Mouse (Mus musculus) kidney, embryonic 14.5 days (tissue): ENCODE data around the gene Cit. TPM values are rescaled to one million over a fixed set of nuclear protein-coding genes. Genes with fewer than 3 reads are reported as not detected.

Source experiments
- ATAC-seq: fragments of 200-750 bp; cut with Nextera tagmentation; 2 replicates; pipeline ENCODE4 v1.8.0; 2017; ENCODE audit warnings: moderate number of reproducible peaks, mild to moderate bottlenecking, moderate TSS enrichment, moderate library complexity; ENCODE audit not compliant: low FRiP score, low TSS enrichment
- H3K27ac ChIP-seq: fragments of 300-500 bp; sonication (generic); 2 replicates; pipeline ENCODE4 v1.5.1; 2014; ENCODE audit warnings: low read depth, mild to moderate bottlenecking, low read length, moderate library complexity, mixed read lengths
- H3K27me3 ChIP-seq: fragments of 300-500 bp; sonication (generic); 2 replicates; pipeline ENCODE4 v1.6.1; 2014; ENCODE audit warnings: mild to moderate bottlenecking, low read length; ENCODE audit not compliant: control insufficient read depth, insufficient read depth
- H3K36me3 ChIP-seq: fragments of 300-500 bp; sonication (generic); 2 replicates; pipeline ENCODE4 v1.6.1; 2014; ENCODE audit warnings: low read length, mixed read lengths; ENCODE audit not compliant: control insufficient read depth, insufficient read depth
- H3K4me1 ChIP-seq: fragments of 300-500 bp; sonication (generic); 2 replicates; pipeline ENCODE4 v1.6.1; 2014; ENCODE audit warnings: low read length, mixed read lengths; ENCODE audit not compliant: control insufficient read depth, insufficient read depth
- H3K4me2 ChIP-seq: fragments of 300-500 bp; sonication (generic); replicated peaks from 2 replicates; pipeline ENCODE4 v1.6.1; 2014; ENCODE audit warnings: low read depth, mild to moderate bottlenecking, low read length
- H3K4me3 ChIP-seq: fragments of 300-500 bp; sonication (generic); 2 replicates; pipeline ENCODE4 v1.5.1; 2014; ENCODE audit warnings: mild to moderate bottlenecking, low read length
- H3K9ac ChIP-seq: fragments of 300-500 bp; sonication (generic); 2 replicates; pipeline ENCODE4 v1.6.1; 2014; ENCODE audit warnings: low read depth, mild to moderate bottlenecking, low read length, moderate library complexity
- H3K9me3 ChIP-seq: fragments of 300-500 bp; sonication (generic); 2 replicates; pipeline ENCODE4 v1.6.1; 2016; ENCODE audit warnings: low read length; ENCODE audit not compliant: control insufficient read depth
- WGBS: fragments of 180-500 bp; shearing (Covaris S2); extraction: QIAGEN DNeasy Blood & Tissue Kit; methylation state at CpG from one replicate; pipeline ENCODE4 v1.1.7; 2014; 5-methylcytosine and 5-hydroxymethylcytosine counted together
- polyA plus RNA-seq: library from polyadenylated mRNA; unstranded; fragments of >200 nt; fragmentation: Nextera tagmentation; extraction: Ambion mirVana; gene quantifications from 2 replicates; pipeline ENCODE4 v1.2.1, GENCODE M21; 2014

The Cit gene
- polyA plus RNA-seq, 1 experiment from 2014 or later, result 34.9 TPM

DNA sequence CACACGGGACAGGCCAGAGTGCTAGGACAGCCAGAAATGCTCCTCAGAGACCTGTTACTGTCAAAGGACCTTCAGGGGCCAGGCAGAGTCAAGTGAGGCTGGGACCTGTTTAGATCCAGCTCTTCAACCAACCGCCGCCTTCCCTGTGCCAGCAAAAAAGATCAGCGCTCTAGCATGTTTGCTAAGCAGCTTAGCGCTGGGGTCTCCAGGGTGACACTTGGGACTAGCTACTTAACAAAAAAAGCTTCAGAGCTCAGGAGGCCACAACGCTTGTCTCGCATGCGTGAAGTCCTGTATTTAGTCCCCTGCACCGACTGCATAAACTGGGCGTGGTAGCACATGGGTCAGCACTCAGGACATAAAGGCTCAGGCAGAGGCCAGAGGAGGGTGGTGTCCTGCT is 16.9 kb downstream of the Cit start:
- 93% methylated on average over 10 of the region's 10 CpGs for WGBS

DNA sequence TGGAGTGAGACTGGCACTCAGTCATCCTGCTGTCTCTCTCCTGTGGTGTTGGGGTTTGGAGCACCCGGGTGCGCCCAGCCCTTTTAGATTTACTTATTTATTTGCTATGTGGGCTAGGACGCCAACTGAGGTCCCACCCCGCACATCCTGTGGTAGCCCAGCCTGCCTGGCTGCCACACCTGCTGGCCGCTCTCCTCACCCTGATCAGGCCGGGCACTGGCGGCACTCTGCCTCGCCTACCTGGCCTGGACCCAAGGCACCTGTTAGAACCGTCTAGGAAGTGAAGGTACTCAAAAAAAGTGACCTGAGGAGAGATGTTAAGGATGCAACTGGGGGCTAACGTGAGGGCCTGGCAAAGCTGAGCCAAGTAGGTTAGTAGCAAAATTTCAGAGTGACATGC is 17.4 kb downstream of the Cit start:
- 92% methylated on average over 10 of the region's 10 CpGs for WGBS
- Histone ChIP-seq H3K4me2 (no peak overlapping the region), H3K27me3 (no peaks in the 10 kb centered on the region), H3K36me3 (peaks cover 42% of the 10 kb centered on the region; the same call in 1 of the 2 replicates), H3K4me1 (no peaks in the 10 kb centered on the region), H3K27ac (no peak overlapping the region), H3K9ac (no peak overlapping the region), H3K4me3 (no peak overlapping the region), H3K9me3 (no peaks in the 10 kb centered on the region)
- no peak for ATAC-seq

More for the DNA sequence above, 16.9 kb downstream of the Cit start:
- H3K4me1 ChIP-seq, result no peaks in the 10 kb centered on the region
- no peak overlapping the region for H3K27ac ChIP-seq
- ATAC-seq, result no peak
- H3K36me3 ChIP-seq, result peaks cover 42% of the 10 kb centered on the region; the same call in 1 of the 2 replicates
- no peak overlapping the region for H3K4me2 ChIP-seq
- no peak overlapping the region for H3K9ac ChIP-seq
- no peak overlapping the region for H3K4me3 ChIP-seq
- H3K27me3 ChIP-seq, result no peaks in the 10 kb centered on the region
- no peaks in the 10 kb centered on the region for H3K9me3 ChIP-seq

DNA sequence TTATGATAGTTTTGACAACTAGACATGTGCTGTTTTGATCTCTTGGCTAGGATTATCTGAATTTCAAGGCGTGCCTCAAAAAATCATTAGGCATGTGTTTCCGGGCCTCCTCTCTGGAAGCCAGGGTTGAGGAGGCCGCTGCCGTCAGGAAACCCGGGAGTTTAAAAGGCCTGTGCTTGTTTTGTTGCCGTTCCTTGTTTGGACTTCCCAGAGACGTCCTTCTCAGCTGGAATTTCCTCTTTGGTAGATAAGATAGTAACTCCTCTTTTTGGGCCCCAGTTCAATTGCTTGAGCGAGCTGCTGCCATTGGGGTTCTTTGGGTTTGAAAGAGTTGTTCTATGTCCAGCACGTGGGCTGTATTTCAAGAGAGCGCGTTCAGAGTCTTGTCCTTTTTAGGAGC is 21.2 kb downstream of the Cit start:
- no peak overlapping the region for H3K4me3 ChIP-seq
- H3K9ac ChIP-seq, result no peak overlapping the region
- no peaks in the 10 kb centered on the region for H3K9me3 ChIP-seq
- H3K27ac ChIP-seq, result no peak overlapping the region
- H3K4me1 ChIP-seq, result no peaks in the 10 kb centered on the region
- no peak overlapping the region for H3K4me2 ChIP-seq
- ATAC-seq, result no peak
- H3K36me3 ChIP-seq, result peaks cover 29% of the 10 kb centered on the region; the same call in 1 of the 2 replicates
- H3K27me3 ChIP-seq, result no peaks in the 10 kb centered on the region
- 82% methylated on average over 11 of the region's 11 CpGs for WGBS

DNA sequence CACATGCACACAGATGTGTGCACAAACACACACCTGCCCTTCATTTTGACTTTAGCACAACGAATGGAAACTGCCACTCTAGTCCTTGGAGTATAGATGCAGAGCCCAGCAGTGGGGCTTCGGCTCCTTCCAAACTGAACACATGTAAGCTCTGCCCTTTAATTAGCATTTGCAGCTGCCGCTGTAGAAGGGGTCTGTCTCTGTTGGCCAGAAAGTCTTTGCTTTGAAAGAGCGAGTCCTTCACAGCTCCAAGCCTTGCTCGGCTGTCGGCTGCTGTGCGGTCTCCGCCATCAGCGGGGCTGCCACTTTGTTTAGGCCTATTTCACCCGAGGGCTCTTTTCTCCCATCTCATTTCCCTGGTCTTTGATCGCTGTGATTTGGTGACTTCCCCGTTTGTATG is 23.5 kb downstream of the Cit start:
- H3K36me3 ChIP-seq, result peaks cover 11% of the 10 kb centered on the region; the same call in 1 of the 2 replicates
- H3K9me3 ChIP-seq, result no peaks in the 10 kb centered on the region
- H3K9ac ChIP-seq, result no peak overlapping the region
- no peak overlapping the region for H3K27ac ChIP-seq
- ATAC-seq, result no peak
- no peaks in the 10 kb centered on the region for H3K27me3 ChIP-seq
- no peak overlapping the region for H3K4me3 ChIP-seq
- WGBS, result 80% methylated on average over 12 of the region's 12 CpGs
- H3K4me1 ChIP-seq, result no peaks in the 10 kb centered on the region
- H3K4me2 ChIP-seq, result no peak overlapping the region

DNA sequence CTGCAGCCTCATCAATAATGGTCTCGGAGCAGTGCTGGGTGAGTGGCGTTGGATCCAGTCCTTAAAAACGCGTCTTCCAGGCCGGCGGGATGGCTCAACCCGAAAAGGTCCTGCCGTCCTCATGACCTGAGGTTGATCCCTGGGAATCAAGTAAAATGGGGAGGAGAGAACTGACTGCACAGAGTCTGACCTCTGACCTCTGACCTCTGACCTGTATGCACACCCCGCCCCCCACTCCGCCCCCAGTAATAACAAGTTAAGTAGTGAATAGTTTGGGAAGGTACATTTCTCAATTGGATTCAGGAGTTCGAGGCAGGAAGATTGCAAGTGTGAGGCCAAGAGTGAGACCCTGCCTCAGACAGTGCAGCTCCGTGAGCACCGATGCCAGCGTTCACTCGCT is 24.1 kb downstream of the Cit start:
- H3K36me3 ChIP-seq, result peaks cover 10% of the 10 kb centered on the region
- no peak overlapping the region for H3K9ac ChIP-seq
- no peak overlapping the region for H3K4me2 ChIP-seq
- no peaks in the 10 kb centered on the region for H3K9me3 ChIP-seq
- no peak overlapping the region for H3K4me3 ChIP-seq
- ATAC-seq, result no peak
- WGBS, result 90% methylated on average over 15 of the region's 15 CpGs
- no peaks in the 10 kb centered on the region for H3K27me3 ChIP-seq
- no peaks in the 10 kb centered on the region for H3K4me1 ChIP-seq
- no peak overlapping the region for H3K27ac ChIP-seq

DNA sequence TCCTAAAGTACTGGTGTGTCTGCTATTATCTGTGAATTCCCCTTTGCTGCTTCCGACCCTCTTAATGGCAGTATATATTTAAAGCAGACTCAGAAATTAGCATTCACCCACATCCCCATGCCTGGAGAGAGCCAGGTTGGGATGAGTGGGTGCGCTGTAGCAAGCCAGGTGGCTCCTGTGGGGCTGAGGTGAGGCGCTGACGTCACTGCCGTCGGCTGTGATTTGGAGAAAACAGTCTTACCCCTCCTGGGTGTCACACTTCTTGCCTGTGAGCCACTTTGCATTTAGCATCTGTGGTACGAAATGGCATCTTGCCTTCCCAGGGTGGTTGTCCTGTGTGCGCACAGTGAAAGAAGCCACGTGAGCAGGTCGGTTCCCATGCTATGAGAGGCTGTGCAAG is 26.1 kb downstream of the Cit start:
- no peak overlapping the region for H3K4me3 ChIP-seq
- no peak overlapping the region for H3K9ac ChIP-seq
- no peaks in the 10 kb centered on the region for H3K27me3 ChIP-seq
- H3K27ac ChIP-seq, result no peak overlapping the region
- H3K4me1 ChIP-seq, result no peaks in the 10 kb centered on the region
- 96% methylated on average over 10 of the region's 10 CpGs for WGBS
- H3K36me3 ChIP-seq, result peaks cover 22% of the 10 kb centered on the region
- ATAC-seq, result no peak
- no peak overlapping the region for H3K4me2 ChIP-seq
- H3K9me3 ChIP-seq, result no peaks in the 10 kb centered on the region

DNA sequence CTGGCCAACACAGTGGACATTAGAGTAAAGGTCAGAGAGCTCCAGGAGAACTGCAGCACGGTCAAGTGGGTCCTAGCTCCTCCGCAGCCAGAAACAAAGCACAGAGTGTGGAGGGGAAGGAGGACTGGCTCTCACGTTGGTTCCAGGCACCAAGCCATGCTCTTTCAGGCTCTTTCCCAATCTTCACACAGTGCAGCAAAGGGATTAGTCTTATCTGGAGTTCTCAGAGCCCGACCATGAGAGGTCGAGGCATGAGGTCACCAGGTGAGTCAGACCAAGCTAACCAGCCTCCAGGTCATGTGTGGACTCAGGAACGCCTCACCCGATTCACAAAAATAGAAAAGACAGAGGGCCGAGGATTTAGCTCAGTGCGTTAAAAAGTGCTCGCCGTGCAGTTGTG is 27.0 kb downstream of the Cit start:
- WGBS, result 87% methylated on average over 11 of the region's 11 CpGs
- H3K9me3 ChIP-seq, result no peaks in the 10 kb centered on the region

DNA sequence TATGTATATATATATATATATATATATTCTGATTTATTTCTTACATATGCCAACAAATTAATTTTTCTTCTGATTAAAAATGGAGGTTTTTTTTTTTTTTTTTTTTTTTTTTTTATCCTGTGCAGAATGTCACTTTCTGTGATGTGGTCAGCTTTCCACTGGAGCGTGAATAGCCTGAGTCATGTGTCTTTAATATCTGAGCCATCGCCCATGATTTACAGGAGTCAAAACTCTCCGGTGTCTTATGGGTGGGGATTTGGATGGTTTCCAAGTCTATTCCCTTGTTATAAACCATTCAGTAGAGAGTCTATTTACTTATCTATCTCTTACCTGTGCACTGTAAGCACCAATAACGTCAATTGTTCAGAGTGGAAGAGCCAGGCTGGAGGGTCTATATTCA is 27.9 kb downstream of the Cit start:
- Histone ChIP-seq H3K36me3 (peaks cover 22% of the 10 kb centered on the region), H3K4me3 (no peak overlapping the region), H3K4me2 (no peak overlapping the region), H3K27me3 (no peaks in the 10 kb centered on the region), H3K9me3 (no peaks in the 10 kb centered on the region), H3K27ac (no peak overlapping the region), H3K4me1 (no peaks in the 10 kb centered on the region), H3K9ac (no peak overlapping the region)
- no peak for ATAC-seq
- WGBS, result 69% methylated on average over 4 of the region's 4 CpGs

More for the DNA sequence above, 27.0 kb downstream of the Cit start:
- H3K36me3 ChIP-seq, result peaks cover 22% of the 10 kb centered on the region
- H3K27ac ChIP-seq, result no peak overlapping the region
- no peaks in the 10 kb centered on the region for H3K27me3 ChIP-seq
- H3K4me1 ChIP-seq, result no peaks in the 10 kb centered on the region
- no peak overlapping the region for H3K4me3 ChIP-seq
- H3K4me2 ChIP-seq, result no peak overlapping the region
- no peak overlapping the region for H3K9ac ChIP-seq
- ATAC-seq, result no peak

DNA sequence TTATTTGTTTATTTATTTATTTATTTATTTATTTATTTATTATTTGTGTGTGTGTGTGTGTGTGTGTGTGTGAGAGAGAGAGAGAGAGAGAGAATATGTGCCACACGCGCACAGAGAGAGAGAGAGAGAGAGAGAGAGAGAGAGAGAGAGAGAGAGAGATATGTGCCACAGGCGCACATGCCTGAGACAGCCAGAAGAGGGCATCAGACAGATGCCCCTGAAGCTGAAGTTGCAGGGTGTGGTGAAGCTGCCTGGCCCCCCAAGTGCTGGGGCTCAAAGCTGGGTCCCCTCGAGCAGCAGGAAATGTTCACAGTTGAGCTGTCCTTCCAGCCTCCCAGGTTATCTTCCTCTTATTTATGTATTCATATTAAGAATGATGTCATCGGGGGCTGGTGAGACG is 32.3 kb downstream of the Cit start:
- peaks cover 26% of the 10 kb centered on the region for H3K36me3 ChIP-seq
- no peak for ATAC-seq
- WGBS, result 92% methylated on average over 6 of the region's 6 CpGs
- no peak overlapping the region for H3K4me3 ChIP-seq
- H3K27ac ChIP-seq, result no peak overlapping the region
- H3K27me3 ChIP-seq, result no peaks in the 10 kb centered on the region
- H3K4me2 ChIP-seq, result no peak overlapping the region
- no peaks in the 10 kb centered on the region for H3K9me3 ChIP-seq
- no peaks in the 10 kb centered on the region for H3K4me1 ChIP-seq
- no peak overlapping the region for H3K9ac ChIP-seq
